Mouse (Mus musculus) splenic B cell, adult 2 months (primary cell): Measurements from ENCODE around the gene Sgta.

Source experiments
- DNase-seq: peaks from one replicate; pipeline ENCODE4 v3.0.0-alpha.2; 2011; ENCODE audit warnings: low read depth, low spot score
- H3K27me3 ChIP-seq: 2 replicates; pipeline ENCODE4 v1.6.1; 2012; ENCODE audit warnings: mild to moderate bottlenecking, low read length, moderate library complexity, mixed read lengths; ENCODE audit not compliant: control insufficient read depth, poor library complexity, insufficient read depth, severe bottlenecking
- H3K36me3 ChIP-seq: 2 replicates; pipeline ENCODE4 v1.6.1; 2012; ENCODE audit warnings: mild to moderate bottlenecking, low read length, moderate library complexity, mixed read lengths; ENCODE audit not compliant: control insufficient read depth, poor library complexity, insufficient read depth, severe bottlenecking

Gene Sgta

GRCm38 (mm10) chr10:81059603-81060543, at the start of gene Sgta:
Gene Sgta, minus strand, starts transcription at chr10:81060181.
- Histone ChIP-seq H3K27me3 (no peaks in the 10 kb centered on the region), H3K36me3 (no peaks in the 10 kb centered on the region)
- DNase-seq, result peak; percentile 99

- no peaks in the 10 kb centered on the region for H3K27me3 ChIP-seq
- peak; percentile 89 for DNase-seq
- peaks cover 2% of the 10 kb centered on the region; the same call in 1 of the 2 replicates for H3K36me3 ChIP-seq
These were observed 46.2 kb upstream of the Sgta start for GRCm38 (mm10) chr10:81106113-81106721.

- peak; percentile 99 for DNase-seq
- no peaks in the 10 kb centered on the region for H3K27me3 ChIP-seq
- peaks cover 2% of the 10 kb centered on the region; the same call in 1 of the 2 replicates for H3K36me3 ChIP-seq
These were observed 45.7 kb upstream of the Sgta start, which contains the start of gene Map2k2 for GRCm38 (mm10) chr10:81105565-81106112. Gene Map2k2, plus strand, starts transcription at chr10:81105915.

- DNase-seq, result no peak
- Histone ChIP-seq H3K27me3 (no peaks in the 10 kb centered on the region), H3K36me3 (no peaks in the 10 kb centered on the region)
These were observed 35.1 kb upstream of the Sgta start for GRCm38 (mm10) chr10:81094931-81095678.

- no peaks in the 10 kb centered on the region for H3K36me3 ChIP-seq
- no peaks in the 10 kb centered on the region for H3K27me3 ChIP-seq
- no peak for DNase-seq
These were observed 32.7 kb upstream of the Sgta start for GRCm38 (mm10) chr10:81092465-81093250.

- H3K36me3 ChIP-seq, result no peaks in the 10 kb centered on the region
- DNase-seq, result no peak
- no peaks in the 10 kb centered on the region for H3K27me3 ChIP-seq
These were observed 30.6 kb upstream of the Sgta start for GRCm38 (mm10) chr10:81090621-81091020.

GRCm38 (mm10) chr10:81089216-81089615, 29.2 kb upstream of the Sgta start:
- no peak for DNase-seq
- Histone ChIP-seq H3K27me3 (no peaks in the 10 kb centered on the region), H3K36me3 (no peaks in the 10 kb centered on the region)

- no peaks in the 10 kb centered on the region for H3K36me3 ChIP-seq
- no peaks in the 10 kb centered on the region for H3K27me3 ChIP-seq
- peak; percentile 66 for DNase-seq
These were observed 27.0 kb upstream of the Sgta start for GRCm38 (mm10) chr10:81087021-81087420.

- no peaks in the 10 kb centered on the region for H3K27me3 ChIP-seq
- no peaks in the 10 kb centered on the region for H3K36me3 ChIP-seq
- DNase-seq, result peak; percentile 86
These were observed 22.4 kb upstream of the Sgta start for GRCm38 (mm10) chr10:81082168-81082960.

GRCm38 (mm10) chr10:81080008-81080655, 20.2 kb upstream of the Sgta start:
- no peak for DNase-seq

GRCm38 (mm10) chr10:81077916-81078315, 17.9 kb upstream of the Sgta start:
- Histone ChIP-seq H3K27me3 (no peaks in the 10 kb centered on the region), H3K36me3 (no peaks in the 10 kb centered on the region)
- DNase-seq, result no peak

More at GRCm38 (mm10) chr10:81080008-81080655, 20.2 kb upstream of the Sgta start:
- Histone ChIP-seq H3K36me3 (no peaks in the 10 kb centered on the region), H3K27me3 (no peaks in the 10 kb centered on the region)

- H3K27me3 ChIP-seq, result no peaks in the 10 kb centered on the region
- no peaks in the 10 kb centered on the region for H3K36me3 ChIP-seq
- DNase-seq, result no peak
These were observed 16.4 kb upstream of the Sgta start for GRCm38 (mm10) chr10:81076356-81076755.

- Histone ChIP-seq H3K36me3 (no peaks in the 10 kb centered on the region), H3K27me3 (no peaks in the 10 kb centered on the region; the same call in 1 of the 2 replicates)
- DNase-seq, result no peak
These were observed 15.8 kb upstream of the Sgta start for GRCm38 (mm10) chr10:81075734-81076133.
